Mouse (Mus musculus) mature B cell (primary cell): Measurements from ENCODE around the gene Gm17651.

Source experiments
- in situ Hi-C: fragments of 300-500 bp; cut with MboI; formaldehyde crosslinking; loops from 2 replicates; pipeline ENCODE4 v1.14.3; 2019

Gm17651 gene

GRCm38 (mm10) chr3:97674644-97675110 lies at the start of gene Gm17651:
TSS of gene Gm17651 (minus strand) at chr3:97674694.
- in situ Hi-C loops, result no loop called here

GRCm38 (mm10) chr3:97719116-97719515 lies 44.6 kb upstream of the Gm17651 start:
- in situ Hi-C loops, result no loop called here

- in situ Hi-C loops, result no loop called here
Measured at GRCm38 (mm10) chr3:97715922-97716321, 41.4 kb upstream of the Gm17651 start.

DNA sequence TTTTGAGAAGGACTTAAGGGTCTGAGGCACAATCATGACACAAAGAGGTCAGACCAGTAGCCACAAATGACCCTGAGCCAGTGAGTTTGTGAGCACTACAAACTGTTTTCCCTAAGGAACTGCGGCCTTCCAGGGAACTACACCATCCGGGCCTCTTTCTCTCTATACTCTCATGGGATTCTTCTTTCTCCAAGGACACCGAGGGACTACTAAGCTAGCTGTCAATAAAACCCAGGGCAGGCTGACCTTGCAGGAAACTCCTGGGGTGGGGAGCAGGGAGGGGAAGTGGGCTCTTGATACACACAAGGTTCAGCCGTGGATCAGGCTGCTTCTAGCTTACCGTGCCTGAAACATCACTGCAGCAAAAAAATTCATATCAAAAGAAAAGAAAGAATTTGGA lies 36.4 kb upstream of the Gm17651 start:
- in situ Hi-C loops, result no loop called here

DNA sequence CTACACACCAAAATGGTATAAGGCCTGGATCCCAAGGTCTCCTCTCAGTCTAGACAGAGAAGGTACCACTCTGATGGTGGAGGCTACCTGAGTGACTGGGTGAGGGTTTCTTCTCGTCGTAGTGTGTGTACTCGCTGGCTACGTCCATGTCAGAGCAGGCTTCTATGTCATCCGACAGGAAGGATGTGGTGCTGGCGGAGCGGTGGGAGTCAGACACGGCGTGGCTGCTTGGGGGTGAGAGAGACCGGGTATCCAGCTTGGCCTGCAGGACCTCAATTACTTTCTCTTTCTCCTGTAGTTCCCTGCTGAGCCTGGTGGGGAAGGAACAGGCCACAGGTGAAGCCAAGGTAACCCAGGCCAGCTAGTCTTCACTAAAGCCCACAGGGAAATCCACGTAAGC lies 35.6 kb upstream of the Gm17651 start:
- in situ Hi-C loops, result no loop called here

DNA sequence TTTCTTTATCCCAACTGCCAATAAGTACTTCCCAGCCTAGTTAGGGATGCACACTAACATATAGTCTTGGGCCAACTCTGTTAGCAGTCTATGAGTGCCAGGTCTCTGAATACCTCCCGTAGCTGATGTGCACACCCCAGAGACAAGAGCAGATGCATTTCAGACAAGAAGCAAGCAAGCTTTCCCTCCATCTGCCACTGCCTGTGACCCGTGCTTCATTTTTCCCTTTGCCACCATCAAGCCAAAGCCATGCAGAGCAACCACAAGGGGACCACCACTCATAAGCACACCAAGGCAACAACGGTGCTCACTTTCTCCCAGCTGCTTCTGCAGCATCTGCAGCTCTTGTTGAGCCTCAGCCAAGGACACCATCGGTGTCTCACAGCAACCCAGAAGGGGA lies 32.1 kb upstream of the Gm17651 start:
- in situ Hi-C loops, result no loop called here

DNA sequence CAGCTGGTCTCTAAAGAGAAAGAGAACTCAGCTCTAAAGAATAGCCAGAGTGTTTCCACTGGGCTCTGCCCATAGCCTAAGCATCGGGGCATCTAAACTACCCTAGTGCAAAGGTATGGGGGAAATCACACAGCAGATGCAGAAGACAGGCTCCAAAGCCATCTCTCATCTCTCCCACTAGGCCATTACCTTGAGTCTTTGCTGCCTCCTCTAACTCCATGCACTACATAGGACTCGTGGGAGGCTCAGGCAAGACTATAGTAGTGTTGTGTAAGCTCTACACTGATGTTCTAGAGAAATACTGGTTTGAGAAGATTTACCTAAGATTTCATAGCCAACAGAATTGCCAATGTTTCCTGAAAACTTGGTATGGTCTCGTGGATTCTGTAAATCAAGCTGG lies 31.0 kb upstream of the Gm17651 start:
- in situ Hi-C loops, result no loop called here

GRCm38 (mm10) chr3:97702448-97703080 lies 28.1 kb upstream of the Gm17651 start:
- in situ Hi-C loops, result no loop called here

GRCm38 (mm10) chr3:97701198-97701597 lies 26.7 kb upstream of the Gm17651 start:
- in situ Hi-C loops, result no loop called here

GRCm38 (mm10) chr3:97699061-97699460 lies 24.6 kb upstream of the Gm17651 start:
- in situ Hi-C loops, result no loop called here

DNA sequence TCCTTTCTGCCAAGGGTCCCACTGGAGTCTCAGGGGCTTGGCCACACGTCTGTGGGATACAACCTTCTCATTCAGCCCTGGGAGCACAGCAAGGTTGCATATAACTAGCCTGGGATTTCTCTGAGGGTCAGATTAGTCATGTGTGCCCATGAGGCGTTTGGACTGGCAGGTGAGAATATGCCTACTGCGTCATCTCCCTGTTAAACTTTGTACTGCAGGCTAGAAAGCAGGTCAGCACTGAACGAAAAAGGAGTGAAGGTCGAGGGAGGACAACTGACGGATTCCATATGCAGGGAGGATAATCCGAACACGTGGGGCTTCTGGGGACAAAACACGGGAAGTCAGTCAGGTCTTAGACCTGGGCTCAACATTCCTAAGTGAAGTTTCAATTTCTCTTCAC lies 22.8 kb upstream of the Gm17651 start:
- in situ Hi-C loops, result no loop called here

DNA sequence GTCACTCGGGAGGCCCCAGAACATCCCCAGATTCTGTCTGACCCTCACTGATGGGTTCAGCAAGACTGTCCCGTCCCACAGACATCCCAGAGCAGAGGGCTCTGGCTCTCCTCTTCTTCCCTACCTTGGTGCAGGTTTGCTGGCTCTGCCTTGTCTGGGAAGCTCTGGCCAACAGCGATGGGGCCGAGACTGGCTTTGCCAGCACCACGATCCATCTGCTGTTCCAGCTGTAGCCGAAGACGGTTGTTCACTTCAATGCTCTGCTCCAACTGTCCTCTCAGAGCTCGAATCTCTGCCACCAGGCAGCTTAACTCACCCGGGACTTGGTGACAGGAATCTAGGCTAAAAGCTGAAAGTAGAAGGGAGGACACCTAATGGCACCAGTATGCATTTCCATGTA lies 22.4 kb upstream of the Gm17651 start:
- in situ Hi-C loops, result no loop called here

- in situ Hi-C loops, result no loop called here
Measured at GRCm38 (mm10) chr3:97693806-97694205, 19.3 kb upstream of the Gm17651 start.

- in situ Hi-C loops, result no loop called here
Measured at GRCm38 (mm10) chr3:97691443-97692017, 17.0 kb upstream of the Gm17651 start.

DNA sequence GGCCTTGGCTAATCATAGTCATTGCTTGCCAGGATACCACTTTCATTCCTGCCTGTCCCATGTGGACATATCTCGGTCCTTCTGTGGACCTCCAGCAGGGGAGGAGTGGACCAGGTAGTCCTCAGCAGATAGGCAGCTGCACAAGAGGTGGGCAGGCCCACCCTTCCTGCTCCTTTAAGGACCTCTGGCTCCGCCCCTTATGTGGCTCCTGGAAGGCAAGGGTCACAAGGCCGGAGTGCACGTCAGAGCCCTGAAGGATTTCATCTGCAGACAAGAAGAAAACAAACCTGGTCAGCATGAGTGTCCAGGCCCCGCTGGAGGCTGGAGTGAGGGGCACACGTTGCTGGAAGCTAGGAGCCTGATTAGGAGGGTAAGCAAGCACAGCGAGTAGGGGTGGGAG lies 16.1 kb upstream of the Gm17651 start:
- in situ Hi-C loops, result no loop called here

- in situ Hi-C loops, result loop anchor here (10.0 kb wide), 1 partner anchor 196 kb away; the partner anchor contains the start of gene Pde4dip
Measured at GRCm38 (mm10) chr3:97689289-97689688, 14.8 kb upstream of the Gm17651 start.

DNA sequence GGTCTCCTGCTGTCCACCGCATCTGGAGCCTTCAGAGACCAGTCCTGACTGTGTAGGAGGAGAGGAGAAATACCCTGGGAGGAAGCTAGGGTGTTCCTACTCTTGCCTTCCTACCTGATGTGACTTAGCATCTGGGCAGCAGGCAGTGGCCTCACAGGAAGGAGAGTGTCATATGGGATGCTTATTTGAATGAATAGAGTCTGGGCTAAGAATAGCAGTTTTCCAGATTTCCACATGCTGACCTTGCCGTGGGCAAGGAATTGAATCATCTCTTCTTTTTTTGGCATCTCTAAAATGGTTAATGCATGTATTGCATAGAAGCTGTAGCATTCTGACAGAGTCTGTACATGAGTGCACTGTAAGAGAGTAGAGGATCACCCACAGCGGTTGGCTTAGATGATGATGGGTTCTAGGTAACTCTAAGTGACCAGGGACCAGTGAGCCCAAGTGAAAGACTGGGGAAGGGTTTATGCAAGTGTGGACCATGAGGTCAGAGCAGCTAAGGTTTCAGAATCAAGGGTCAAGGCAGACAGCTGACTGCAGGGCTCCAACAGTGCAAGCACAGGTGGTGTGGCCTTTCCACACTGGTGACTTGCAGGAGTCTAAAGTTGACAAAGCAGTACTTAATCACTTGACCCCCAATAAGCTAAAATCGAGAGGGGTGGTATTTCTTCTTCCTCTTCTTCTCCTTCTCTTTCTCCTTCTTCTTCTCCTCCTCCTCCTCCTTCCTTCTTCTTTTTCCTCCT lies 12.1 kb upstream of the Gm17651 start:
- in situ Hi-C loops, result loop anchor here (10.0 kb wide), 1 partner anchor 198 kb away; the partner anchor contains the start of gene Pde4dip

- in situ Hi-C loops, result loop anchor here (10.0 kb wide), 1 partner anchor 201 kb away; the partner anchor contains the start of gene Pde4dip
Measured at GRCm38 (mm10) chr3:97683560-97684195, 9.2 kb upstream of the Gm17651 start.

- in situ Hi-C loops, result loop anchor here (10.0 kb wide), 1 partner anchor 202 kb away; the partner anchor contains the start of gene Pde4dip
Measured at GRCm38 (mm10) chr3:97682576-97682975, 8.1 kb upstream of the Gm17651 start.

- in situ Hi-C loops, result loop anchor here (10.0 kb wide), 1 partner anchor 203 kb away; the partner anchor contains the start of gene Pde4dip
Measured at GRCm38 (mm10) chr3:97682159-97682502, 7.6 kb upstream of the Gm17651 start.

DNA sequence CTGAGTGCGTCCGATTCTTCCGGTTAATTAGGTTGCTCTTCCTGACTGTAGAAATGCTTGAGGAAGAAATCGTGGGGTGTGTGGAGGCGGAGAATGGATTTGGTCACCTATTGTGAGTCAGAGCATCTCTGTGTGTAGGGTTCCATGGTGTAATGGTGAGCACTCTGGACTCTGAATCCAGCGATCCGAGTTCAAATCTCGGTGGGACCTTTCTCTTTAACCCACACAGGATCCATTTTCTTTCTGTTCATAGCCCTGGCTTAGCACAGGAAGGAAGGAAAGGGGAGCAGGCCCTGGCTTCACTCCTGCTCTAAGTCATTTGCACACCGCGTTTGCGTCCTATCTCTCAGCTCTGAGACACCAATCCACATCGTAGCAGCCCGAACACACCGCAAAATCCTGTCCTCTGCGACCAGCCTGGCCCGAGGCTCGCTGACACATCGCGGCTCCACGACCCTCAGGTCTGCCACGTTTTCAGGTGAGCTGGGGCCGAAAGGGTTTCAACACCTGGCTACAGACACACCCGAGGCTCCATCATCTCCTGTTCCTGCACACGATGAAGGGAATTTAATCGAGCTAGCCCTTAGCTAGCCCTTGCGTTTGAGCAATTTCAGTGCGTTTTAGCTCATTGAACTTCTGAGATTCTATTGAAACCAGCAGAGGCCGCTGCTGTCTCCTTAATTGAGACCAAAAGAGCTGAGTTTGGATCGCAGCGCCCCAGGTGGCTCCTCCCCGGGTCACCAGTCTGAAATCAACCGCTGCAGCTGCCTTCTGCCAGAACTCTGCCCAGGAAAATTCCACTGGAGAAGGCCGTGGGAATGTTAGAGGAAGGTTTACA lies 7.0 kb upstream of the Gm17651 start:
- in situ Hi-C loops, result loop anchor here (10.0 kb wide), 1 partner anchor 203 kb away; the partner anchor contains the start of gene Pde4dip
